Mouse (Mus musculus) lung, postnatal 25 days (tissue): ENCODE measurements at regions not wholly inside any gene's neighbourhood (a gene's known extent, or its start where the extent isn't known, plus 50 kb on each side); places are given as distances from the start of the nearest gene placed in this dataset.

Experiments used
- DNase-seq: peaks from one replicate; pipeline ENCODE4 v3.0.0; 2022; ENCODE audit warnings: low spot score

- DNase-seq: no peak
Observed at GRCm38 (mm10) chr2:148558365-148558764, 114.0 kb upstream of the Nxt1 start.

GRCm38 (mm10) chr2:148551207-148551606 is 107.8 kb upstream of the Cd93 start:
- DNase-seq: no peak

DNA sequence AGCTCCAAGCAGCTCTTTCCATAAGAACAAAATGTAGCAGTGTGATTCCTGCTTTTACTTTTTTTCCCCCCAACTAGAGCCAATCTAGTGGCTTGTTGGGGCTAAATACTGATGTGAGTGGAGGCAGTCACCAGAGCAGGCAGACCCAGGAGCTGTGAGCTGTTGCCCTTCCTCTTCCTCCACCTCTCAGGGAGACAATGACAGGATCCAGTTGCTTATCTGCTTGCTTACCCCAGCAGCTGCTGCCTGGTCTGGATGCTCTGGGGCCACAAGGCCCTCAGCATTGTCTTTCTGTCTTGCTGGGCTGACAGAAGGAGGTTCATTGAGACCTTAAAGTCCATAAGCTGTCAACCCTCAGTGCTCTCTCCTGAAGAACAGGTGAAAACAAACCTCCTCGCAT is 106.3 kb upstream of the Cd93 start:
- no peak for DNase-seq

DNA sequence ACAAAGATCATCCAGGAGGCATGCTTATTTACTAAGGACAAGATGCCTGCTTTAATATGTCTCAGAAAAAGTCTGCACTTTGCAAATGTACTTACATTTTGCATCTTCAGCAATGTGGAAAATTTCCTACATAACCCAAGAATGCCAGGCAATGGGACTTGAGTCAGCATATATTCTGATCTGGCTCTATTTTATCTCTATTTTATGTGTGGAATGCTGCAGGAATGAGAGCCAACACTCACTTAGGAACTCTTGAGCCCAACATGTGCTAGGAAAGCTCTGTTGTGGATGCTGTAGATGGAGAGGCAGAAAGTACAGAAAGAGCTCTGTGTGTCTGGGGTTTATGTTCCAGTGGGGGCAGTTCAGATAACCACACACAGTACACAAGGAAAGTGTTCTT is 99.0 kb upstream of the Cd93 start:
- no peak for DNase-seq

DNA sequence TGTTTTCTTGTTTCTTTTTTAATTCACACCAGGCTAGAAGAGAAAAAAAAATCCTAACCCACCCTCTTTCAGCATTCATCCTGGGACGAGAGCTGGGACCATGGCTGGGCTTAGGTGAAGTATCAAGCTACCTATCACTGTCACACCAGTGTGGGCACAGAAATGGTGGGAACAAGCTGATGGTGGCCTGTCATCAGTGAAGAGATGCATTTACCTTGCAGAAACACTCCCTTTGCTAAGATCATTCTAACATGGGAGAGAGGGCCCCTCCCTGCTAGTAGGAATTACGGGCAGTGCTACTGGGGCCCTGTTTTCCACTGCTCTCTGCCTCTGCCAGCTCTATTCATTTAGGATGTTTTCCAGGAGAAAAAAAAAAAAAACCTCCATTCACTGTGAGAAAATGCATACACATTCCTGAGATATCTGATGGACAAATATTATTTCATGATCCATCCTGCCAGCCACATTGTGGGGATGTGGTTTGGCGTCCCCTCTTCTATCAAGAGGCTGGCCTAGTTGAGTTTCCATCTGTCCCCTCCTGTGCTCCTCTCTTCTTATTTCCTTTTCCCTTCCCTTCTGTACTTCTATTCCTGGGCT is 94.6 kb upstream of the Cd93 start:
- no peak for DNase-seq

DNA sequence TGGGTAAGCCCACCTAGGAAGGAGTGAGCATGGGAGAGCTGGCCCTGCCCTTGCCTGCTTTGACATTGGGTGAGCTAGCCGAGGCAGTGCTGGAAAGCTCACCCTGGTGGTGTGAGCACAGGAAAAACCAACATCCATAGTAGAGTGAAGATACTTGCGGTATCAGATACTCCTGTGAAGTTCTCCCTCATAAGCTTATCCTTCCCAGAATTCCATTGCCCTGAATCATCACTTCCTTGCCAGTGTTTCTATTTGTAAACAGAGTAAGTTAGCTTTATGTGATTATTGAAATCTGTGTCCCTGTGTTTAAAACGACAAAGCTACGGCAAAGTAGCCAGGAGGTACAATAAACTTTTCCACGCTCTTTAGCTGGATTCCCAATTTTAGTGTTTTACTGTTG is 93.9 kb upstream of the Cd93 start:
- DNase-seq: no peak

DNA sequence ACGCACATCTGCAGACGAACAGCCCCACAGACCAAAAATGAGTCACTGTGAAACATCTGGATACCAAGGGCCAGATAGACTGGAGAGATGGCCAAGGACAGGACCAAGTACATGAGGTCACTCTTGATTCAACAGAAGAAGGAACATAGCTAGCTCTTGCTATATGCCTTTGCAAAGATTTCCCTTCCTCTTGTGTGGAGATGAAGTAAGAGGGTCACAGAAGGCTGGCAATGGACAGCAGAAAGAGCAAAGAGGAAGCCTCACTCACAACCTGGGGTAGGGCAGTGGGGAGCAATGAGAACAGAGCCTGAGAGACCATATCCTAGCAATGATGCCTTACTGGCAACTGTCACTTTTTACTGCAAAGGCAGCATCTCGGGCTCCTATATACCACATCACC is 93.2 kb upstream of the Cd93 start:
- no peak for DNase-seq

GRCm38 (mm10) chr2:148535562-148536180 is 92.3 kb upstream of the Cd93 start:
- peak; percentile 73 for DNase-seq

DNA sequence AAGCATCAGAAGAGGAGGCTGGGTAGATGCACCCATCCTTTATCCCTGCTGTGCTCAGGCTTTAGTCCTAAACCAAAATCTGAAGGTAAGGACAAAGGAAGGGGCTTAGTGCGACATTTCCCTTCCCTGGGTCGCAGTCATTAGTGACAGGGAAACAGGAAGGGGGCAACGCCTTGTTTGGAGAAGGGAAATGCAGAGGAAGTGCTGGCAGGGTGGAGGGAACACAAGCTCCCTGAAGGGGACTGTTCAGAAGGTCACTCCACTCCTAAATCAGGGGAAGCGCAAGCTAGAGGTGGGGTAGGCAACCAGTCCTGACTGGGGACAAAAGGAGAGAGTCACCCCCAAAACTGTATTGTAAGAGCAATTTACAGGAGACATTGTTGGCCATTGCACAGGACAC is 88.7 kb upstream of the Cd93 start:
- DNase-seq: no peak

GRCm38 (mm10) chr2:148530546-148530945 is 87.2 kb upstream of the Cd93 start:
- DNase-seq: peak; percentile 72

DNA sequence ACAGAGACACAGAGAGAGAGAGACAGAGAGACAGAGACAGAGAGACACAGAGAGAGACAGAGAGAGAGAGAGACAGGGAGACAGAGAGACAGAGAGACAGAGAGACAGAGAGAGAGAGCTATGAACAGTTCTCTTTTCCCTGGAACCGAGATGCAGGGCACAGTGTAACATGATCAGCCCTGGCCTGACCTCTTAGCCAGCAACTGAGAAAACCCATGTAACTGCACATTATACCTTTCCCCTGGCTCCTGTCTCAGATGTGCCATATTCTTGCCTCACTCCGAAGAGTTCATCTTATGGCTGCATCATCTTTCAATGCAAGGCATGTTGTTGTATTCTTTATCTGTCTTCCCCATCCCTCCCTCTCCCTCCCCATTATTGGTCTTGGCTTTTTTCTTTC is 86.5 kb upstream of the Cd93 start:
- no peak for DNase-seq

GRCm38 (mm10) chr2:148527755-148528154 is 84.4 kb upstream of the Cd93 start:
- DNase-seq: no peak

DNA sequence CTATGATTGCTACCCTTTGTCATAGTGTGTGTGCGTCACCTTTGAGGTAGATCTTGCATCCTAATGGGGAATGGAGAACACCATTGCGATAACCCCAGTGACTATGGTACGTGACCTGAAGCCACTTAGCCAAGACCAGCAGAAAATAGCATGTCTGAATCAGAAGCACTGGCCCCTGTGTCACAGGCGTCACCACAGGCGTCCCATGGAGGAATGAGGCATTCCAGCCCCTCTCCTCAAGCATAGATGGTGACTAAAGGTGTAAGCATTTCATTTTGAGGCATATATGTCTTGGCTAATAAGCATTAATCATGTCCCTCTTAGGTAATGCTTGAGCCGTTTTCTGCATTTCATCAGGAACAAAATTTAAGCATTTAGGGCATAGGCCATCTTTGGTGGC is 82.1 kb upstream of the Cd93 start:
- DNase-seq: no peak

DNA sequence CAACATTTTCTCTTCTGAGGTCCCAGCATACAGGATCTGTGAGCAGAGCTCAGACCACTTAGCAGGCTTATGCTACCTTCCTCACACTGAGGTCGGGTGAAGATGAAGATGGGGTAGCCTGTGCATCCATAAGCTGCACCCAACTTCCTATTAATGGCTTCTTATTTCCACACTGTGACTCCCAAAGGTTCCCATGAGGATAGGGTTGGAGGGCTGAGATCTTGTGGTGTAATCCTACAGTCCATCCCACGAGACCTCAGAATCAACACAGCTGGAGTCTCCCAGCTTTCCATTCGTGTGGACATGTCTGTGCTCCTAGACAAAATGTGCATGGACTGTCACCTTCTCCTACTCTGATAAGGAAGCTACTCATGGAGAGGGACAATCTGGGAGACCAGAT is 80.0 kb upstream of the Cd93 start:
- no peak for DNase-seq

- DNase-seq: no peak
Observed at GRCm38 (mm10) chr2:148522936-148523335, 79.6 kb upstream of the Cd93 start.

DNA sequence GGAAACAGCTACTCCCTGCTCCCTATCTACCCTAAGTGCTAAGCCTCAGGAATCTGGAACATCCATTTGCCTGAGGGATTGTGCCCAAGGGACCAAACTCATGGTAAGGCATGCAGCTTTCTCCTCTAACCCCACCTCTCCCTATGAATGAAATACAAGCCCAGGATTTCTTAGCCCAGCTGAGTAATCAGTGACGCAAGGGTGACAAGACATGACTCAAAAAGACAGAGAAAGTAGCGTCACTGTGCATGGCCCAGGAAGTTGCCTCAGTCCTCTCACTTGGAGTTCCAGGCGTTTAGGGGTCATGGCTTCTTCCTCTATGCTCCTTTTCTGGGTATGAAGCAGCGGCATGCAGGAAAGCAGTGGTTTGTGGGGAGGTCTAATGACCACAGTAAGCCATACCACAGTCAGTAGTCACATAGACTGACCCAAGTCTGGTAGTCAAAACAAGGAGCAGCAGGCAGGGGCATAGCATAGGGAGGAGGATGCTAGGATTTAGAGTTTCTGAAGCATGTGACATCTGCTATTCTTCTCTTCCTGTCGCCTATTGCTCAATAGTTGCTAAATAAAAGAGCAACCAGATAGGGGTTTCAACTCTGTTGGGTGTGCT is 78.7 kb upstream of the Cd93 start:
- DNase-seq: no peak

GRCm38 (mm10) chr2:148520291-148520690 is 76.9 kb upstream of the Cd93 start:
- no peak for DNase-seq

GRCm38 (mm10) chr2:148519689-148520290 is 76.4 kb upstream of the Cd93 start:
- no peak for DNase-seq

GRCm38 (mm10) chr2:148517906-148518305 is 74.5 kb upstream of the Cd93 start:
- no peak for DNase-seq

- DNase-seq: no peak
Observed at GRCm38 (mm10) chr2:148510008-148510681, 66.8 kb upstream of the Cd93 start.

DNA sequence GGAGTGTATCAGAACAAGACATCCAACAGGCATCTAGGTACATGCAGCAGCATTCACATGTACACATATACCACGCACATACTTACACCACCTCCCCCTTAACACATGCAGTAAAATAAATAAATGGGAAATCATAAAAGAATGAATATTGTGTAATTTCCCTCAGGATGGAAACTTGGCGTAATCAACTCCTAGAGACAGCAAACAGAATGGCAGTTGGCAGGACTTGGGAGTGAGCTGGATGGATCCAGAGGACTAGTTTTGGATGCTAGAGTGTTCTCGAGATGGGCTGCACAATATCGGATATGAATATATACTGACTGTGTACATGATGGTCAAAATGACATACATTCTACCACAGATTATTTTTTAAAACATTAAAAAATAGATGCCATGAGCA is 66.0 kb upstream of the Cd93 start:
- no peak for DNase-seq

- no peak for DNase-seq
Observed at GRCm38 (mm10) chr2:148507523-148507922, 64.2 kb upstream of the Cd93 start.

GRCm38 (mm10) chr2:148506966-148507365 is 63.6 kb upstream of the Cd93 start:
- no peak for DNase-seq
